In the genomic region with DNA sequence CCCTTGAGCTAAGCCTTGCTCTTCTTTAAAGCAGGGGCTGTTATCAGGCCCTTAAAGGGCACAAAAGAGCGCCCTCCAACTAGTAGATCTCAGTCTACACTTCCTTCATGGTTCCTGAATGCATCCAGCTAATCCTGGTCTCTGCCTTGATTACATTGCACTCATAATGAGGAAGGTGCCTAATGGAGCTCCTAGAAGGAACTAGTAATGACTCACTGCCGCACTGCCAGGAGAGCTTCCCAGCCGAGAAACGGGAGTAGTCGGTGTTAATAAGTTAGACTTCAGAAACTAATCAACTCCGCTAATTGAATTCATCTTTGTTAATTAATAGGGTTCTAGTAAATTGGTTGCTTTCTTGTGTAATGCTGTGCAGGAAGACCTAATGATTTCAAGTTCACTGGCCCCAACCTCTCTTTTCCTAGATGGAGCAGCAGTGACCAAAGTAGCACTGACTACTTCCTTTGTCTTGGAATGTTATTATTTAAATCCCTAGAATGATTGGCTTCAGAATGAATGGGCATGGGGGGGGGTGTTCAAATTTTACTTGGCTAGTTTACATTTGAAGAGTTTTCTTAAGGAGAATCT, we compare ENCODE assay signal across 1 mouse cellular context.
TF ChIP-seq lines count a peak whose summit lies in the region.

No protein-coding gene starts in this region.

TF ChIP-seq in MEL, 35 proteins besides CTCF, POLR2A, EP300 and RAD21 (continued from another document):
- TF ChIP-seq MAX (IDR thresholded peaks at IDR 0.05; ENCODE audit: low read length) (no peak), HCFC1 (IDR thresholded peaks at IDR 0.05; ENCODE audit: low read depth, low read length) (no peak), MAFK (IDR thresholded peaks at IDR 0.05; ENCODE audit: borderline replicate concordance, low read depth, low read length) (no peak), CHD1 (IDR thresholded peaks at IDR 0.05; ENCODE audit: low read depth, low read length) (no peak)
TF ChIP-seq in MEL: peak in this region for 0.
